Mouse (Mus musculus) hindbrain, embryonic 11.5 days (tissue): ENCODE data around the gene Kbtbd4. TPM values are rescaled to one million over a fixed set of nuclear protein-coding genes. Genes with fewer than 3 reads are reported as not detected.

ENCODE experiments used
- ATAC-seq: fragments of 200-750 bp; cut with Nextera tagmentation; 2 replicates; pipeline ENCODE4 v1.8.0; 2017; ENCODE audit warnings: mild to moderate bottlenecking, moderate TSS enrichment, moderate library complexity; ENCODE audit not compliant: low FRiP score
- DNase-seq: peaks from one replicate; pipeline ENCODE4 v3.0.0-alpha.2; 2015; ENCODE audit warnings: low spot score
- H3K27ac ChIP-seq: fragments of 300-500 bp; sonication (generic); 2 replicates; pipeline ENCODE4 v1.5.1; 2014; ENCODE audit warnings: mild to moderate bottlenecking, low read depth, low read length
- H3K27me3 ChIP-seq: fragments of 300-500 bp; sonication (generic); 2 replicates; pipeline ENCODE4 v1.6.1; 2014; ENCODE audit warnings: mild to moderate bottlenecking, low read length, moderate library complexity, mixed read lengths; ENCODE audit not compliant: control insufficient read depth, insufficient read depth
- H3K36me3 ChIP-seq: fragments of 300-500 bp; sonication (generic); 2 replicates; pipeline ENCODE4 v1.6.1; 2014; ENCODE audit warnings: mild to moderate bottlenecking, low read length, moderate library complexity, mixed read lengths; ENCODE audit not compliant: control insufficient read depth, insufficient read depth
- H3K4me1 ChIP-seq: fragments of 300-500 bp; sonication (generic); replicated peaks from 2 replicates; pipeline ENCODE4 v1.6.1; 2014; ENCODE audit warnings: low read length, mixed read lengths; ENCODE audit not compliant: control insufficient read depth, insufficient read depth
- H3K4me2 ChIP-seq: fragments of 300-500 bp; sonication (generic); replicated peaks from 2 replicates; pipeline ENCODE4 v1.6.1; 2014; ENCODE audit warnings: mild to moderate bottlenecking, low read depth, low read length
- H3K4me3 ChIP-seq: fragments of 300-500 bp; sonication (generic); 2 replicates; pipeline ENCODE4 v1.5.1; 2014; ENCODE audit warnings: low read depth, low read length
- H3K9ac ChIP-seq: fragments of 300-500 bp; sonication (generic); 2 replicates; pipeline ENCODE4 v1.6.1; 2014; ENCODE audit warnings: low read depth, low read length
- H3K9me3 ChIP-seq: fragments of 300-500 bp; sonication (generic); 2 replicates; pipeline ENCODE4 v1.6.1; 2016; ENCODE audit warnings: low read length; ENCODE audit not compliant: control insufficient read depth
- WGBS: fragments of 180-500 bp; shearing (Covaris S2); extraction: QIAGEN DNeasy Blood & Tissue Kit; methylation state at CpG from one replicate; pipeline ENCODE4 v1.1.7; 2014; 5-methylcytosine and 5-hydroxymethylcytosine counted together
- polyA plus RNA-seq: library from polyadenylated mRNA; unstranded; fragments of >200 nt; fragmentation: Nextera tagmentation; extraction: Ambion mirVana; gene quantifications from 2 replicates; pipeline ENCODE4 v1.2.1, GENCODE M21; 2014

The Kbtbd4 gene
- polyA plus RNA-seq, 1 experiment from 2014 or later, result 46.0 TPM

DNA sequence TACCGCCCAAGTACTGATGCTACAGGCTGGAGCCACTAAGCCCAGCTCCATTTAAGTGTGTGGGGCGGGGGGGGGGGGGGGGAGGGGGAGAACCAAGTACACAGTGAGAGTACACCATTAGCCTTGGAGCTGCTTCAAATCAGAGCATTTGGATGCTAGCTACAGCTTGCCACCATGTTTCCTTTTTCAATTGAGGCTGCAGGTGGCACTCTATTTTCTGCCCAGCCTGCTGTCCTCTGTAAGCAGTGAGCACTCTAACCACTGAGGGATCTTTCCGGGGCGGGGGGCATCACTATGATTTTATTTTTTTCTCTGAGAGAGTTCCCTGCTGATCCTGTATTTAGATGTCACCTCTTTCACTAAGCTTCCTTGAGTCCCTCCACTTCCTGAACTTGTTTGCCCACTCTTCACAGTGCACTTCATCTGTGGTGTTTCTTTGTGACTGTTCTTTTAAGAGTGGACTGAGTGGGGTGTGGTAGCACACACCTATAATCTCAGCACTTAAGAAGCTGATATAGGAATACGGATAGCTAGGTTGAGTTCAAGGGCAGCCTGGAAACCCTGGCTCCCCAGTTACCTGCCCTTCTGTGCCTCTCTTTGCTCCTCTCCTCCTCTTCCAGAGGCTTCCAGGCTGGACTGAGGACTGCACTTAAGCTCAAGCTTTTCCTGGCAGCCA lies 26.8 kb upstream of the Kbtbd4 start:
- H3K36me3 ChIP-seq, result no peaks in the 10 kb centered on the region
- WGBS, result 73% methylated on average over 4 of the region's 5 CpGs
- H3K4me2 ChIP-seq, result no peak overlapping the region
- H3K27me3 ChIP-seq, result no peaks in the 10 kb centered on the region
- no peaks in the 10 kb centered on the region for H3K9me3 ChIP-seq
- H3K27ac ChIP-seq, result no peak overlapping the region
- no peak overlapping the region for H3K4me3 ChIP-seq
- DNase-seq (no peak), ATAC-seq (no peak)
- H3K9ac ChIP-seq, result no peak overlapping the region
- no peaks in the 10 kb centered on the region for H3K4me1 ChIP-seq

DNA sequence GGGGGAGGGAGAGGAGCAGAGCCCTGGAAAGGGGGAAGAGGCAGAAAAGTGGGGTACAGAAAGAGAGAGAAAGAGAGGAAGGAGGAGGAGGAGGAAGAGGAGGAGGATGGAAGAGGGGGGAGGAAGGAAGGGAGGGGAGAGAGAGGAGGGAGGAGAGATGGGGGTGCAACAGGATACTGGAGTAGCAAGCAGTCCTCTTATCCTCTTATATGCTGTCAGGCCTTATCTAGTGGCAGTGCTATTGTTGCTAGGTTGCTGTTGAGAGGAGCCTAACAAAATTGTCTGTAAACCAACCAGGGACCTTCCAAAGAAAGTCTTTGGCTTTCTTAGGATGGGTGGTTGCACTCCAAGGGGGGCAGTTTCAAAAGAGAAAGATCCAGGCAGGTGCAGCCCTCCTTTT lies 25.1 kb upstream of the Kbtbd4 start:
- Histone ChIP-seq H3K4me1 (no peaks in the 10 kb centered on the region), H3K9ac (no peak overlapping the region), H3K27me3 (no peaks in the 10 kb centered on the region; the same call in none of the 2 replicates), H3K9me3 (no peaks in the 10 kb centered on the region), H3K27ac (no peak overlapping the region), H3K36me3 (no peaks in the 10 kb centered on the region), H3K4me3 (no peak overlapping the region), H3K4me2 (no peak overlapping the region)
- no peak for DNase-seq
- no peak for ATAC-seq

DNA sequence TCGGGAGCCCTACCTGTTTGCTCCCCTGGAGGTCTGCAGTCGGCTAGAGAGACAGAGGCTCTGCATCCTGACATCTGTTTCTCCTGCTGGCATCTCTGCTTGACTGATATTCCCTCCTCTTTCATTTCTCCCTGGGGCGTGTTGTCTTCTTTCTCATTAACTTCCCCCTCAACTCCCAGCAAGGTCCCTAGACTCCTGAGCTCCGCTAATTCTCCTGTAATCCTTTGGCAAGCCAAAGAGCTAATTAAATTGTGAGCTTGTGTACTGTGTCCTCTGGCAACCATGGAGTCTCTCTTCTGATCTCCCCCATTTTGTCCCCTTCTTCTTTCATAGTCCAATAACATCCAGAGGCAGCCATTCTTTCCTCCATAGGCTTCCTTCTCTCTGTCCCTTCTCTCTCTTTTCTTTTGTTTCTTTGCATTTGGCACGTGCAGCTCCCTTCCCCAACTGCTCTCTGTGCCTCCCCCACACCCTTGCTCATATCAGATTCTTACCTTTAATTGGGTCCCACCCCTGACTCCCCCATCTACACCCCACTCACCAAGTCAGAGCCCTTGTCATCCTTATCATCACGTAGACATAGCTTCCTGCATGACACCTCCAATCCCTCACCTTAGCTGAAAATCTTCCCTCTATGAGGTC lies 24.3 kb upstream of the Kbtbd4 start:
- Histone ChIP-seq H3K4me2 (no peak overlapping the region), H3K27me3 (peaks cover 5% of the 10 kb centered on the region), H3K4me3 (no peak overlapping the region), H3K9me3 (no peaks in the 10 kb centered on the region), H3K27ac (no peak overlapping the region), H3K36me3 (no peaks in the 10 kb centered on the region), H3K9ac (no peak overlapping the region), H3K4me1 (no peaks in the 10 kb centered on the region)
- DNase-seq, result no peak
- no peak for ATAC-seq
- WGBS, result 28% methylated on average over 6 of the region's 6 CpGs

DNA sequence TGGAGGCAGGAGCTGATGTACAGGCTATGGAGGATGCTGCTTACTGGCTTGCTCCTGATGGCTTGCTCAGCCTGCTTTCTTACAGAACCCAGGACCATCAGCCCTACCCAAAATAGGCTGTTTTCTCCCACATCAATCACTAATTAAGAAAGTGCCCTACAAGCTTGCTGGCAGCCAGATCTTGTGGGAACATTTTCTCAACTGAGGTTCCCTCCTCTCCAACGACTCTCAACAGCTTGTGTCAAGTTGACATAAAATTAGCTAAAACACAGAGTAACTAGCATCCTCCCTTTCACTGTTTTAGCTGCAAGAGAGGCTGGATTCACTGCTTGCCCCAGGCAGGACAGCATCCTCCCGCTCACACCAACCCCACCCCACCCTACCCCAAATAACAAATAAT lies 22.7 kb upstream of the Kbtbd4 start:
- Histone ChIP-seq H3K27me3 (peaks cover 19% of the 10 kb centered on the region), H3K9me3 (no peaks in the 10 kb centered on the region), H3K9ac (no peak overlapping the region), H3K4me1 (0 out of 2 replicates have a peak, but pooled peaks cover 3% of the 10 kb centered on the region), H3K4me3 (no peak overlapping the region), H3K4me2 (no peak overlapping the region), H3K27ac (no peak overlapping the region), H3K36me3 (no peaks in the 10 kb centered on the region)
- no peak for DNase-seq
- 76% methylated on average over 2 of the region's 2 CpGs for WGBS
- ATAC-seq, result no peak

DNA sequence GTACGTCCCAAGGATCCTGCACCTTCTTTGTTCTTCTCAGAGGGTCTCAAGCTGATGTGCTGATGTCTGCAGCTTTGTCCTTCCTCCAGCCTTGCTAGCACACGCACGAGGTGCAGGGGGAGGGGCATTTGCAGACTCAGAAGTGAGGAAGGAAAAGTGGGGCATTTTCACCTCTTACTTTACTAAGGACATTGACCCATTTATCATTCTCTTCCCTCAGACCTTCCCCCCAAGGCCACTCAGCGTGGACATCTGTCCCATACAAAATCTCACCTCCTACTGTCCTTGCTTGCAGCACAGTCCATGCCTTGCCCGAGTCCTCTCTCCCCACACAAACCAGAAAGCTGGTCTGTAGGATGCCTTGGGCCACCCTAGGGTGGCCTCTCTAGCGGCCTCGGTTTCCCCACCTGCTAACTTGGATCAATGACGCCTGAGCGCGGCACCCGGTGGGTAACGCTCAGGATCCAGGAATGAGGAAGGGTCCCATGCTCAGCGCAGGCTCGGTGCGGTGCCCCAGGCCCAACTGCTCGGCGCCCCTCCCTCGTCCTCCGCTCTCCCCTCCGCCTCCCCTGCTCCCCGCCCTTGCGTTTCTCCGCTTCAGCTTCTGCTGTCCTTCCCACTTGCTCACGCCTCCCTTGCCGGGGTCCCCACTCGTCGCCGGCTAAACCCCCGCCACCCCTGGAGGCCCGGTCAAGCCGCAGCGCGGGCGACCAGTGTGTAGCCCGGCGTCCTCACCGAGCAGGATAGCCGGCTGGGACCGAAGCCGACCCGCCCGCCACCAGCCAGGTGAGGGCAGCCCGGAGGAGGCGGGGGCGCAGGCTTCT lies 19.1 kb upstream of the Kbtbd4 start, which contains the start of gene C1qtnf4:
C1qtnf4 (plus strand) TSS at position 643 of the 824 bp plus-strand sequence.
- peak; percentile 80 for ATAC-seq
- under 1% methylated on average over 43 of the region's 45 CpGs for WGBS
- Histone ChIP-seq H3K9me3 (no peaks in the 10 kb centered on the region), H3K4me3 (peak within 1 kb of the TSS; percentile 54), H3K9ac (peak within 1 kb of the TSS; percentile 71), H3K4me1 (0 out of 2 replicates have a peak, but pooled peaks cover 4% of the 10 kb centered on the region), H3K27me3 (peaks cover 52% of the 10 kb centered on the region), H3K27ac (0 out of 2 replicates have a peak within 1 kb of the TSS, but pooled peaks have one; percentile 36), H3K36me3 (no peaks in the 10 kb centered on the region), H3K4me2 (peak within 1 kb of the TSS; percentile 96)
- peak; percentile 67 for DNase-seq

DNA sequence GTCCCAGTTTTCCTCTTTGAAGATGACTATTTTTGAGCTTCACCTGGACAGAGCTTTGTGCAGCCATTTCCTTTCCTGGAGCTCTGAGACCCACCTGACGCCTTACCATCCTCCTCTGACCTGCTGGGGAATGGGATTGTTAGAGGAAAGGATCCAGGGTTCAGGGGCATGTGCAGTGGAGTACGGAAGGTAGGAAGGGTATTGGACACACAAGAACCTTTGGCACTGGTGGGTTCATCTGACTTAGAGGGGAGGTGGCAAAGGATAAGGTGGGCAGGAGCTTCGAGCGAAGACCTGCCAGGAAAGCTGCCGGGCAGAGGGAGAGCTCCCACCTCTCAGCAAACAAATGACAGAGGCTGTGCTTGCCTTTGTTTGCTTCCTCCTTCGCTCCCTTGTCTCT lies 18.1 kb upstream of the Kbtbd4 start:
- WGBS, result 25% methylated on average over 6 of the region's 6 CpGs
- Histone ChIP-seq H3K27ac (no peak overlapping the region), H3K4me2 (peak overlapping the region; percentile 96), H3K36me3 (no peaks in the 10 kb centered on the region), H3K9me3 (no peaks in the 10 kb centered on the region), H3K4me1 (0 out of 2 replicates have a peak, but pooled peaks cover 4% of the 10 kb centered on the region), H3K4me3 (peak overlapping the region; percentile 54), H3K9ac (peak overlapping the region; percentile 71), H3K27me3 (peaks cover 57% of the 10 kb centered on the region)
- ATAC-seq (no peak), DNase-seq (peak; percentile 40)

DNA sequence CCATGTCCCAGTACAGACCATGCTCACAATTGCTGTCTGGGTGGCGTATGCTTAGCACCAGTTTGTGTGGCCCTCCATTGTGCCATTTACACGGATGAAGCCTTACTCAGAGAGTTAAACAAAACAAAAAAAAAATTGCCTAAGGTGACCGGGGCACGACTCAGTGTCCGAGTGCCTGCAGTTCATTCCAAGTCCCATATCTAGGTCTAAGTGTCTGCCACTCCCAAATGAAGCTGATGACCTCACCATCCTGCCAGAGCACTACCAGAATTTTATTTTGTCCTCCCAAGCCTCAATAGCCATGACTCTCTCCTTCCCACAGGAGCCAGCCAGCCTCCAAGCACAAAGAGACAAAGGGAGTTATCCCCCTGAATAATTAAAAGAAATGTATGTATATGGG lies 16.9 kb upstream of the Kbtbd4 start:
- 0 out of 2 replicates have a peak, but pooled peaks cover 3% of the 10 kb centered on the region for H3K36me3 ChIP-seq
- no peaks in the 10 kb centered on the region for H3K9me3 ChIP-seq
- H3K27me3 ChIP-seq, result peaks cover 57% of the 10 kb centered on the region
- no peak overlapping the region for H3K4me2 ChIP-seq
- WGBS, result 71% methylated on average over 5 of the region's 5 CpGs
- H3K9ac ChIP-seq, result no peak overlapping the region; the same call in 1 of the 2 replicates
- 0 out of 2 replicates have a peak overlapping the region, but pooled peaks have one; percentile 2 for H3K4me3 ChIP-seq
- no peak for ATAC-seq
- DNase-seq, result no peak
- no peak overlapping the region for H3K27ac ChIP-seq
- 0 out of 2 replicates have a peak, but pooled peaks cover 4% of the 10 kb centered on the region for H3K4me1 ChIP-seq
